Mouse (Mus musculus): ENCODE data around the gene Tmem102. TPM values are rescaled to one million over a fixed set of nuclear protein-coding genes. Genes with fewer than 3 reads are reported as not detected.

The Tmem102 gene
- polyA plus RNA-seq, 1 experiment from 2014 or later: 3.1 TPM

- Histone ChIP-seq H3K4me2 (ENCODE audit: low read depth, low read length) (peak overlapping the region; percentile 60), H3K9me3 (replicated peaks; ENCODE audit: control insufficient read depth, low read length) (no peaks in the 10 kb centered on the region), H3K9ac (ENCODE audit: low read length) (peak overlapping the region; percentile 48), H3K36me3 (ENCODE audit: control insufficient read depth, insufficient read depth) (no peaks in the 10 kb centered on the region), H3K27ac (ENCODE audit: low read length) (no peak overlapping the region; the same call in 1 of the 2 replicates), H3K4me3 (ENCODE audit: low read length) (peak overlapping the region; percentile 40), H3K27me3 (ENCODE audit: control insufficient read depth, insufficient read depth, low read length) (no peaks in the 10 kb centered on the region), H3K4me1 (ENCODE audit: control insufficient read depth, insufficient read depth, low read length) (peaks cover 8% of the 10 kb centered on the region)
- 27% methylated on average over 15 of the region's 15 CpGs for WGBS
- peak; percentile 34; the same call in 1 of the 2 replicates for ATAC-seq (replicated peaks; ENCODE audit: extremely low read depth, insufficient read depth, low FRiP score)
These were observed 20.6 kb downstream of the Tmem102 start for GRCm38 (mm10) chr11:69784793-69785272.

- no peaks in the 10 kb centered on the region; the same call in 1 of the 2 replicates for H3K36me3 ChIP-seq (ENCODE audit: control insufficient read depth, insufficient read depth)
- no peak for ATAC-seq (replicated peaks; ENCODE audit: extremely low read depth, insufficient read depth, low FRiP score)
- H3K9me3 ChIP-seq (replicated peaks; ENCODE audit: control insufficient read depth, low read length): no peaks in the 10 kb centered on the region
- H3K4me2 ChIP-seq (ENCODE audit: low read depth, low read length): no peak overlapping the region
- no peaks in the 10 kb centered on the region for H3K27me3 ChIP-seq (ENCODE audit: control insufficient read depth, insufficient read depth, low read length)
- WGBS: 37% methylated on average over 4 of the region's 4 CpGs
- H3K4me1 ChIP-seq (ENCODE audit: control insufficient read depth, insufficient read depth, low read length): peaks cover 17% of the 10 kb centered on the region
- H3K9ac ChIP-seq (ENCODE audit: low read length): no peak overlapping the region
- no peak overlapping the region for H3K4me3 ChIP-seq (ENCODE audit: low read length)
- no peak overlapping the region for H3K27ac ChIP-seq (ENCODE audit: low read length)
These were observed 23.6 kb downstream of the Tmem102 start for GRCm38 (mm10) chr11:69781828-69782227.

GRCm38 (mm10) chr11:69778985-69779384, 26.4 kb downstream of the Tmem102 start:
- Histone ChIP-seq H3K9ac (ENCODE audit: low read length) (0 out of 2 replicates have a peak overlapping the region, but pooled peaks have one; percentile 11), H3K4me1 (ENCODE audit: control insufficient read depth, insufficient read depth, low read length) (peaks cover 9% of the 10 kb centered on the region), H3K27me3 (ENCODE audit: control insufficient read depth, insufficient read depth, low read length) (no peaks in the 10 kb centered on the region), H3K36me3 (ENCODE audit: control insufficient read depth, insufficient read depth) (no peaks in the 10 kb centered on the region; the same call in 1 of the 2 replicates), H3K4me3 (ENCODE audit: low read length) (no peak overlapping the region), H3K27ac (ENCODE audit: low read length) (no peak overlapping the region), H3K9me3 (replicated peaks; ENCODE audit: control insufficient read depth, low read length) (no peaks in the 10 kb centered on the region), H3K4me2 (ENCODE audit: low read depth, low read length) (no peak overlapping the region)
- 44% methylated on average over 7 of the region's 7 CpGs for WGBS
- ATAC-seq (replicated peaks; ENCODE audit: extremely low read depth, insufficient read depth, low FRiP score): 0 out of 2 replicates have a peak, but pooled peaks have one; percentile 12

GRCm38 (mm10) chr11:69778258-69778982, 27.0 kb downstream of the Tmem102 start:
- H3K4me3 ChIP-seq (ENCODE audit: low read length): no peak overlapping the region
- no peaks in the 10 kb centered on the region for H3K27me3 ChIP-seq (ENCODE audit: control insufficient read depth, insufficient read depth, low read length)
- H3K4me1 ChIP-seq (ENCODE audit: control insufficient read depth, insufficient read depth, low read length): peaks cover 9% of the 10 kb centered on the region
- WGBS: 68% methylated on average over 23 of the region's 23 CpGs
- H3K36me3 ChIP-seq (ENCODE audit: control insufficient read depth, insufficient read depth): no peaks in the 10 kb centered on the region; the same call in 1 of the 2 replicates
- H3K9ac ChIP-seq (ENCODE audit: low read length): no peak overlapping the region; the same call in 1 of the 2 replicates
- no peak overlapping the region for H3K4me2 ChIP-seq (ENCODE audit: low read depth, low read length)
- no peak overlapping the region for H3K27ac ChIP-seq (ENCODE audit: low read length)
- H3K9me3 ChIP-seq (replicated peaks; ENCODE audit: control insufficient read depth, low read length): no peaks in the 10 kb centered on the region
- no peak for ATAC-seq (replicated peaks; ENCODE audit: extremely low read depth, insufficient read depth, low FRiP score)

GRCm38 (mm10) chr11:69777504-69778257, 27.7 kb downstream of the Tmem102 start:
- Histone ChIP-seq H3K4me2 (ENCODE audit: low read depth, low read length) (no peak overlapping the region), H3K9me3 (replicated peaks; ENCODE audit: control insufficient read depth, low read length) (no peaks in the 10 kb centered on the region), H3K4me3 (ENCODE audit: low read length) (no peak overlapping the region), H3K36me3 (ENCODE audit: control insufficient read depth, insufficient read depth) (no peaks in the 10 kb centered on the region; the same call in 1 of the 2 replicates), H3K9ac (ENCODE audit: low read length) (no peak overlapping the region; the same call in 1 of the 2 replicates), H3K27me3 (ENCODE audit: control insufficient read depth, insufficient read depth, low read length) (no peaks in the 10 kb centered on the region), H3K27ac (ENCODE audit: low read length) (no peak overlapping the region), H3K4me1 (ENCODE audit: control insufficient read depth, insufficient read depth, low read length) (peaks cover 9% of the 10 kb centered on the region)
- 62% methylated on average over 26 of the region's 26 CpGs for WGBS
- ATAC-seq (replicated peaks; ENCODE audit: extremely low read depth, insufficient read depth, low FRiP score): no peak

GRCm38 (mm10) chr11:69776488-69776887, 28.9 kb downstream of the Tmem102 start:
- no peak overlapping the region for H3K4me2 ChIP-seq (ENCODE audit: low read depth, low read length)
- WGBS: 86% methylated on average over 20 of the region's 20 CpGs
- H3K27ac ChIP-seq (ENCODE audit: low read length): no peak overlapping the region
- no peaks in the 10 kb centered on the region; the same call in 1 of the 2 replicates for H3K36me3 ChIP-seq (ENCODE audit: control insufficient read depth, insufficient read depth)
- peaks cover 9% of the 10 kb centered on the region for H3K4me1 ChIP-seq (ENCODE audit: control insufficient read depth, insufficient read depth, low read length)
- no peaks in the 10 kb centered on the region for H3K27me3 ChIP-seq (ENCODE audit: control insufficient read depth, insufficient read depth, low read length)
- no peak for ATAC-seq (replicated peaks; ENCODE audit: extremely low read depth, insufficient read depth, low FRiP score)
- no peak overlapping the region for H3K4me3 ChIP-seq (ENCODE audit: low read length)
- H3K9me3 ChIP-seq (replicated peaks; ENCODE audit: control insufficient read depth, low read length): no peaks in the 10 kb centered on the region
- H3K9ac ChIP-seq (ENCODE audit: low read length): no peak overlapping the region

GRCm38 (mm10) chr11:69775716-69776115, 29.7 kb downstream of the Tmem102 start:
- 61% methylated on average over 10 of the region's 10 CpGs for WGBS
- no peak overlapping the region for H3K27ac ChIP-seq (ENCODE audit: low read length)
- H3K9ac ChIP-seq (ENCODE audit: low read length): no peak overlapping the region

GRCm38 (mm10) chr11:69774961-69775360, 30.5 kb downstream of the Tmem102 start:
- 60% methylated on average over 5 of the region's 5 CpGs for WGBS
- Histone ChIP-seq H3K4me2 (ENCODE audit: low read depth, low read length) (no peak overlapping the region), H3K9ac (ENCODE audit: low read length) (no peak overlapping the region), H3K36me3 (ENCODE audit: control insufficient read depth, insufficient read depth) (no peaks in the 10 kb centered on the region; the same call in 1 of the 2 replicates), H3K4me1 (ENCODE audit: control insufficient read depth, insufficient read depth, low read length) (peaks cover 9% of the 10 kb centered on the region), H3K4me3 (ENCODE audit: low read length) (no peak overlapping the region), H3K27me3 (ENCODE audit: control insufficient read depth, insufficient read depth, low read length) (no peaks in the 10 kb centered on the region), H3K27ac (ENCODE audit: low read length) (no peak overlapping the region), H3K9me3 (replicated peaks; ENCODE audit: control insufficient read depth, low read length) (no peaks in the 10 kb centered on the region)
- no peak for ATAC-seq (replicated peaks; ENCODE audit: extremely low read depth, insufficient read depth, low FRiP score)

More at GRCm38 (mm10) chr11:69775716-69776115, 29.7 kb downstream of the Tmem102 start:
- H3K9me3 ChIP-seq (replicated peaks; ENCODE audit: control insufficient read depth, low read length): no peaks in the 10 kb centered on the region
- H3K4me1 ChIP-seq (ENCODE audit: control insufficient read depth, insufficient read depth, low read length): peaks cover 9% of the 10 kb centered on the region
- H3K27me3 ChIP-seq (ENCODE audit: control insufficient read depth, insufficient read depth, low read length): no peaks in the 10 kb centered on the region
- no peak for ATAC-seq (replicated peaks; ENCODE audit: extremely low read depth, insufficient read depth, low FRiP score)
- no peaks in the 10 kb centered on the region; the same call in 1 of the 2 replicates for H3K36me3 ChIP-seq (ENCODE audit: control insufficient read depth, insufficient read depth)
- H3K4me3 ChIP-seq (ENCODE audit: low read length): no peak overlapping the region
- H3K4me2 ChIP-seq (ENCODE audit: low read depth, low read length): no peak overlapping the region

- Histone ChIP-seq H3K36me3 (ENCODE audit: control insufficient read depth, insufficient read depth) (no peaks in the 10 kb centered on the region), H3K4me1 (ENCODE audit: control insufficient read depth, insufficient read depth, low read length) (peaks cover 10% of the 10 kb centered on the region; the same call in 1 of the 2 replicates), H3K27me3 (ENCODE audit: control insufficient read depth, insufficient read depth, low read length) (no peaks in the 10 kb centered on the region), H3K27ac (ENCODE audit: low read length) (no peak overlapping the region; the same call in 1 of the 2 replicates), H3K9me3 (replicated peaks; ENCODE audit: control insufficient read depth, low read length) (no peaks in the 10 kb centered on the region), H3K9ac (ENCODE audit: low read length) (no peak overlapping the region), H3K4me3 (ENCODE audit: low read length) (no peak overlapping the region; the same call in 1 of the 2 replicates), H3K4me2 (ENCODE audit: low read depth, low read length) (peak overlapping the region; percentile 77)
- ATAC-seq (replicated peaks; ENCODE audit: extremely low read depth, insufficient read depth, low FRiP score): no peak
- whole genome bisulfite sequencing: 53% methylated on average over 4 of the region's 4 CpGs
These were observed 37.9 kb downstream of the Tmem102 start for GRCm38 (mm10) chr11:69767625-69767909.

All from heart, embryonic 16.5 days (tissue).